Mouse (Mus musculus) spleen, adult 2 months (tissue): ENCODE data around the gene Lmbrd2.

ENCODE experiments used
- CTCF ChIP-seq: fragments of 200-500 bp; IDR thresholded peaks from 2 replicates; pipeline ENCODE4 v1.5.1; 2011; ENCODE audit warnings: mild to moderate bottlenecking, inconsistent platforms; ENCODE audit not compliant: insufficient read depth, insufficient read length, insufficient replicate concordance; ENCODE audit errors: extremely low read depth
- POLR2A ChIP-seq: fragments of 200-500 bp; IDR thresholded peaks from 2 replicates; pipeline ENCODE4 v1.6.1; 2011; ENCODE audit warnings: low read depth, low read length, inconsistent platforms

DNA sequence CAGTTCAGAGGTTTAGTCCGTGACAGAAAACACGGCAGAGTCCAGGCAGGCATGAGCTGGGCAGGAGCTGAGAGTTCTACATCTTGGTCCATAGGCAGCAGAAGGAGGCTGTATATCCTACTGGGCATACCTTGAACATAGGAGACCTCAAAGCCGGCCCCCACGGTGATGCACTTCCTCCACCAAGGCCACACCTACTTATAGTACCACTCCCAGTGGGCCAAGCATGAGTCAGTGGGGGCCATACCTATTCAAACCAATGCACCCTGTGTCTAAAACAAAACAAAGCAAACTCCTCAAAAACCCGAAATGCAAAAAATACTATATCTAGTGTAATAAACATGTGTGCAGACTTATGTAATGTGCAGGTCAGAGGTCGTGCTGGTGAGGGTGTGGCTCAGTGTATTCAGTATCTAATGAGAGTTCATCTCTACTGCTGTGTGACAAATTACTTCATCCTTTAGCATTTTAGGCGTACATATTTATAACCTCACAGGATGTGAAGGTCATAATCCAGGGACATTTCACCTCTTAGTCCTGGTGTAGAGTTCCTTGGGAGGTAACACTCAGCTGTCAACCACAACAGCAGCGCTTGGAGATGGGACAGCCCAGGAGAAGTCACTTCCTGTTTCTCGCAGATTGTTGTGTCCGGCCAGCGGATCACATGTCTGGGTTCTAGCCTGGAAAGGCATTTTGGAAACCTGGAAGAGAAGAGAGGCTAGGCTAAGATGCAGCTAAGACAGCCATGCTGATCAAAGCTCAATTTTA is 46.6 kb upstream of the Lmbrd2 start:
- TF ChIP-seq CTCF (no peak), POLR2A (no peak)
